Mouse (Mus musculus) heart, adult 2 months (tissue): ENCODE results near the gene Fgfr2. TPM values are rescaled to one million over a fixed set of nuclear protein-coding genes. Genes with fewer than 3 reads are reported as not detected.

Experiments
- DNase-seq, 2 experiments: peaks; one replicate each; pipeline ENCODE4 v3.0.0; 2021
- H3K27ac ChIP-seq: fragments of 200-600 bp; 2 replicates; pipeline ENCODE4 v1.8.1; 2022
- H3K27me3 ChIP-seq: fragments of 200-500 bp; 2 replicates; pipeline ENCODE4 v1.6.1; 2012; ENCODE audit warnings: mild to moderate bottlenecking, low read length, inconsistent platforms, mixed read lengths; ENCODE audit not compliant: control insufficient read depth, insufficient read depth
- H3K36me3 ChIP-seq: fragments of 200-500 bp; 2 replicates; pipeline ENCODE4 v1.6.1; 2012; ENCODE audit warnings: low read length, inconsistent platforms; ENCODE audit not compliant: control insufficient read depth, insufficient read depth
- H3K4me1 ChIP-seq: fragments of 200-500 bp; 2 replicates; pipeline ENCODE4 v1.6.1; 2011; ENCODE audit warnings: low read length; ENCODE audit not compliant: control insufficient read depth, insufficient read depth
- H3K4me3 ChIP-seq: fragments of 200-600 bp; 2 replicates; pipeline ENCODE4 v1.8.1; 2022
- H3K79me2 ChIP-seq: fragments of 200-500 bp; replicated peaks from 2 replicates; pipeline ENCODE4 v1.6.1; 2012; ENCODE audit warnings: mild to moderate bottlenecking, inconsistent platforms, low read length, moderate library complexity, mixed read lengths; ENCODE audit not compliant: control insufficient read depth, insufficient read depth
- H3K9ac ChIP-seq: fragments of 200-500 bp; 2 replicates; pipeline ENCODE4 v1.6.1; 2012; ENCODE audit warnings: low read depth, mild to moderate bottlenecking, control low read depth, inconsistent platforms, low read length, mixed read lengths
- CTCF ChIP-seq: fragments of 200-600 bp; IDR thresholded peaks from 2 replicates; pipeline ENCODE4 v1.8.1; 2022; ENCODE audit warnings: antibody characterized with exemption, mild to moderate bottlenecking, moderate library complexity
- EP300 ChIP-seq: fragments of 200-500 bp; IDR thresholded peaks from 2 replicates; pipeline ENCODE4 v1.6.1; 2011; ENCODE audit warnings: low read depth, low read length, control low read depth; ENCODE audit not compliant: insufficient read depth
- POLR2A ChIP-seq: fragments of 200-500 bp; IDR thresholded peaks from 2 replicates; pipeline ENCODE4 v1.6.1; 2011; ENCODE audit warnings: mild to moderate bottlenecking, low read depth, low read length, control low read depth; ENCODE audit not compliant: insufficient read depth
- WGBS: fragments of 180-500 bp; shearing (Covaris S2); methylation state at CpG from one replicate; pipeline ENCODE4 v1.1.7; 2018; 5-methylcytosine and 5-hydroxymethylcytosine counted together
- intact Hi-C: fragments of 180-260 bp; cut with DNase I; formaldehyde crosslinking; loops from one replicate; pipeline ENCODE4 v1.15.1; 2025
- polyA plus RNA-seq: library from polyadenylated mRNA; depleted of rRNA; stranded (reverse); fragments of >200 nt; gene quantifications from 2 replicates; pipeline ENCODE4 v1.2.3, GENCODE M21; 2012
- total RNA-seq, 2 experiments: library from RNA; stranded (reverse); gene quantifications; 2 replicates each; pipeline ENCODE4 v1.2.3; 2021

Fgfr2 gene
- total and polyA plus RNA-seq, 3 experiments = 1.1 to 2.0 (median 1.3) TPM

GRCm38 (mm10) chr7:130215348-130216252 lies 2907.6 kb downstream of the Fgfr2 start:
- DNase-seq = peak; percentile 66 to 73
- Histone ChIP-seq H3K79me2 (no peaks in the 10 kb centered on the region), H3K9ac (no peak overlapping the region), H3K27me3 (no peaks in the 10 kb centered on the region), H3K36me3 (no peaks in the 10 kb centered on the region), H3K4me1 (no peaks in the 10 kb centered on the region), H3K27ac (no peak overlapping the region), H3K4me3 (no peak overlapping the region)
- no peak for TF ChIP-seq POLR2A
- TF ChIP-seq EP300 = no peak
- no peak for TF ChIP-seq CTCF
- intact Hi-C loops = no loop called here
- 57% methylated on average over 21 of the region's 21 CpGs for WGBS

- no peak for TF ChIP-seq POLR2A
- TF ChIP-seq EP300 = no peak
- no peak for TF ChIP-seq CTCF
- H3K4me3 ChIP-seq = no peak overlapping the region
- H3K9ac ChIP-seq = no peak overlapping the region
- H3K27me3 ChIP-seq = no peaks in the 10 kb centered on the region
- H3K4me1 ChIP-seq = no peaks in the 10 kb centered on the region
- H3K79me2 ChIP-seq = no peaks in the 10 kb centered on the region
- no peak for DNase-seq
- 94% methylated on average over 5 of the region's 5 CpGs for WGBS
- intact Hi-C loops = no loop called here
- no peak overlapping the region for H3K27ac ChIP-seq
- H3K36me3 ChIP-seq = no peaks in the 10 kb centered on the region
Observed at GRCm38 (mm10) chr7:130213156-130213555, 2910.0 kb downstream of the Fgfr2 start.

DNA sequence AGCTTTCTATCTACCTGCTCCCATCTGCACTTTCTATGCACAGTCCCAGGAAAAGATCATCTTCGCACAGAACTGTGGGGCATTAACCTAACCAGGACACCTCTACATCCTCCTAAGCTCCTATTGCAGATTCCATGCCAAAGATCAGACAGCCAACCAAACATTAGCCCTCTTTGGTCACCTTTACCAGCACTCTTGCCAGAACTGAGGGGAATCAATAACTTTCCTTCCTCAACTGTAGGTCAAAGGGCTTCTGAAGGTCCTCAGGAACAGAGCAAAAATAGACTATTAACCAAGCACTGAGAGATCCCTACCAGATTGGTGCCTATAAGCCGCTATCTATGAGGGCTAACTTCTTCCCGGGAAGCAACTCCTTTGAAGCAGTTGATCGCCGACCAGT lies 2911.7 kb downstream of the Fgfr2 start:
- intact Hi-C loops = no loop called here
- Histone ChIP-seq H3K4me3 (no peak overlapping the region), H3K4me1 (no peaks in the 10 kb centered on the region), H3K79me2 (no peaks in the 10 kb centered on the region), H3K27me3 (no peaks in the 10 kb centered on the region), H3K9ac (no peak overlapping the region), H3K27ac (no peak overlapping the region), H3K36me3 (no peaks in the 10 kb centered on the region)
- 73% methylated on average over 5 of the region's 5 CpGs for WGBS
- TF ChIP-seq CTCF = no peak
- no peak for TF ChIP-seq POLR2A
- TF ChIP-seq EP300 = no peak
- DNase-seq = no peak

DNA sequence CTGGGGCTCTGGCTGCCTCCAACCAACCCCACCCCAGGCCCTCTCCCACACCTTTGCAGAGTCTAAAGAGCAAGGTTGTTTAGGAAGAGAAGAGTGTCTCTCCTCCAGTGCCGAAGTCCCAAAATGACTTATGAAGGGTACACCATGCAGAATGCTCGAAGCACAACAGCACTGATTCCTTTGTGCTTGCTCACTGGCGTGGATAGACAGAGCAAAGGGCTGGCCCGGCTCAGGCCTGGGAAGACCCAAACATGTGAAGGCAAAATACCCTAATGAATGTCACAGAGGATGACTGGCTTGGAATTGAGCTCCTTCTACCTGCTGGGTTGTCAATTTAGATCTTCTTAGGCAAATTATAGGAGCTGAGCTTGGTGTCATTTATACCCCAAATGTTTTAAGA lies 2914.5 kb downstream of the Fgfr2 start:
- H3K27ac ChIP-seq = no peak overlapping the region

GRCm38 (mm10) chr7:130206181-130206582 lies 2917.0 kb downstream of the Fgfr2 start:
- intact Hi-C loops = no loop called here
- TF ChIP-seq CTCF (no peak), POLR2A (no peak), EP300 (no peak)
- Histone ChIP-seq H3K27ac (no peak overlapping the region), H3K4me3 (no peak overlapping the region), H3K36me3 (no peaks in the 10 kb centered on the region), H3K79me2 (no peaks in the 10 kb centered on the region), H3K27me3 (no peaks in the 10 kb centered on the region), H3K9ac (no peak overlapping the region), H3K4me1 (no peaks in the 10 kb centered on the region)
- whole genome bisulfite sequencing = 63% methylated on average over 6 of the region's 6 CpGs
- no peak for DNase-seq

More for the DNA sequence above, 2914.5 kb downstream of the Fgfr2 start:
- Histone ChIP-seq H3K79me2 (no peaks in the 10 kb centered on the region), H3K4me1 (no peaks in the 10 kb centered on the region), H3K27me3 (no peaks in the 10 kb centered on the region), H3K9ac (no peak overlapping the region), H3K4me3 (no peak overlapping the region), H3K36me3 (no peaks in the 10 kb centered on the region)
- 94% methylated on average over 4 of the region's 4 CpGs for WGBS
- no peak for DNase-seq
- intact Hi-C loops = no loop called here
- TF ChIP-seq EP300 (no peak), POLR2A (no peak), CTCF (no peak)

GRCm38 (mm10) chr7:130205140-130205539 lies 2918.0 kb downstream of the Fgfr2 start:
- Histone ChIP-seq H3K27me3 (no peaks in the 10 kb centered on the region), H3K27ac (no peak overlapping the region), H3K4me1 (no peaks in the 10 kb centered on the region), H3K9ac (no peak overlapping the region), H3K79me2 (no peaks in the 10 kb centered on the region), H3K36me3 (no peaks in the 10 kb centered on the region), H3K4me3 (no peak overlapping the region)
- TF ChIP-seq CTCF (no peak), EP300 (no peak), POLR2A (no peak)
- intact Hi-C loops = no loop called here
- no peak for DNase-seq
- 90% methylated on average over 7 of the region's 7 CpGs for WGBS
